Mouse (Mus musculus): ENCODE data around the gene Cacna1c. TPM values are rescaled to one million over a fixed set of nuclear protein-coding genes. Genes with fewer than 3 reads are reported as not detected.

Cacna1c gene
- polyA plus RNA-seq, 1 experiment from 2014 or later = 4.8 TPM

GRCm38 (mm10) chr6:118832616-118833015, 363.6 kb downstream of the Cacna1c start:
- Histone ChIP-seq H3K27ac (ENCODE audit: low read length) (no peak overlapping the region), H3K9ac (replicated peaks; ENCODE audit: low read depth) (no peak overlapping the region), H3K27me3 (replicated peaks; ENCODE audit: insufficient read depth, low read length) (no peaks in the 10 kb centered on the region), H3K9me3 (ENCODE audit: low read length) (no peaks in the 10 kb centered on the region), H3K36me3 (ENCODE audit: insufficient read depth, low read length) (no peaks in the 10 kb centered on the region), H3K4me2 (replicated peaks; ENCODE audit: low read depth, low read length) (no peak overlapping the region), H3K4me1 (ENCODE audit: insufficient read depth, low read depth, low read length) (peaks cover 8% of the 10 kb centered on the region; the same call in 1 of the 2 replicates), H3K4me3 (ENCODE audit: low read depth, low read length) (no peak overlapping the region)
- no peak for ATAC-seq
- DNase-seq (ENCODE audit: low spot score) = no peak
- TF ChIP-seq EP300 (IDR thresholded peaks at IDR 0.05) (no peak), CTCF (IDR thresholded peaks at IDR 0.05) (no peak)
- 86% methylated on average over 1 of the region's 2 CpGs for WGBS

- no peaks in the 10 kb centered on the region for H3K27me3 ChIP-seq (replicated peaks; ENCODE audit: insufficient read depth, low read length)
- no peaks in the 10 kb centered on the region for H3K36me3 ChIP-seq (ENCODE audit: insufficient read depth, low read length)
- ATAC-seq (no peak), DNase-seq (ENCODE audit: low spot score) (no peak)
- H3K4me1 ChIP-seq (ENCODE audit: insufficient read depth, low read depth, low read length) = peaks cover 10% of the 10 kb centered on the region; the same call in 1 of the 2 replicates
- 79% methylated on average over 5 of the region's 5 CpGs for WGBS
- no peaks in the 10 kb centered on the region for H3K9me3 ChIP-seq (ENCODE audit: low read length)
- no peak overlapping the region for H3K27ac ChIP-seq (ENCODE audit: low read length)
- H3K9ac ChIP-seq (replicated peaks; ENCODE audit: low read depth) = no peak overlapping the region
- H3K4me2 ChIP-seq (replicated peaks; ENCODE audit: low read depth, low read length) = no peak overlapping the region
- TF ChIP-seq EP300 (IDR thresholded peaks at IDR 0.05) = no peak
- H3K4me3 ChIP-seq (ENCODE audit: low read depth, low read length) = no peak overlapping the region
Measured at GRCm38 (mm10) chr6:118830851-118831250, 365.4 kb downstream of the Cacna1c start.

- WGBS = 78% methylated on average over 4 of the region's 4 CpGs
- ATAC-seq (no peak), DNase-seq (ENCODE audit: low spot score) (no peak)
- TF ChIP-seq CTCF (IDR thresholded peaks at IDR 0.05) (no peak), EP300 (IDR thresholded peaks at IDR 0.05) (no peak)
- Histone ChIP-seq H3K4me1 (ENCODE audit: insufficient read depth, low read depth, low read length) (0 out of 2 replicates have a peak, but pooled peaks cover 9% of the 10 kb centered on the region), H3K27ac (ENCODE audit: low read length) (no peak overlapping the region), H3K4me3 (ENCODE audit: low read depth, low read length) (no peak overlapping the region), H3K27me3 (replicated peaks; ENCODE audit: insufficient read depth, low read length) (no peaks in the 10 kb centered on the region), H3K4me2 (replicated peaks; ENCODE audit: low read depth, low read length) (no peak overlapping the region), H3K36me3 (ENCODE audit: insufficient read depth, low read length) (no peaks in the 10 kb centered on the region), H3K9me3 (ENCODE audit: low read length) (no peaks in the 10 kb centered on the region), H3K9ac (replicated peaks; ENCODE audit: low read depth) (no peak overlapping the region)
Measured at GRCm38 (mm10) chr6:118828187-118828586, 368.0 kb downstream of the Cacna1c start.

- Histone ChIP-seq H3K9me3 (ENCODE audit: low read length) (no peaks in the 10 kb centered on the region), H3K36me3 (ENCODE audit: insufficient read depth, low read length) (no peaks in the 10 kb centered on the region), H3K4me1 (ENCODE audit: insufficient read depth, low read depth, low read length) (0 out of 2 replicates have a peak, but pooled peaks cover 9% of the 10 kb centered on the region), H3K27me3 (replicated peaks; ENCODE audit: insufficient read depth, low read length) (no peaks in the 10 kb centered on the region), H3K9ac (replicated peaks; ENCODE audit: low read depth) (no peak overlapping the region), H3K4me2 (replicated peaks; ENCODE audit: low read depth, low read length) (no peak overlapping the region), H3K4me3 (ENCODE audit: low read depth, low read length) (no peak overlapping the region), H3K27ac (ENCODE audit: low read length) (no peak overlapping the region)
- no peak for TF ChIP-seq CTCF (IDR thresholded peaks at IDR 0.05)
- TF ChIP-seq EP300 (IDR thresholded peaks at IDR 0.05) = no peak
- ATAC-seq (peak; percentile 32), DNase-seq (ENCODE audit: low spot score) (peak; percentile 22)
- WGBS = 75% methylated on average over 6 of the region's 8 CpGs
Measured at GRCm38 (mm10) chr6:118827560-118827959, 368.7 kb downstream of the Cacna1c start.

GRCm38 (mm10) chr6:118825400-118825871, 370.8 kb downstream of the Cacna1c start:
- ATAC-seq (peak; percentile 81), DNase-seq (ENCODE audit: low spot score) (peak; percentile 86)
- Histone ChIP-seq H3K4me1 (ENCODE audit: insufficient read depth, low read depth, low read length) (0 out of 2 replicates have a peak, but pooled peaks cover 9% of the 10 kb centered on the region), H3K9me3 (ENCODE audit: low read length) (no peaks in the 10 kb centered on the region), H3K27me3 (replicated peaks; ENCODE audit: insufficient read depth, low read length) (no peaks in the 10 kb centered on the region), H3K4me2 (replicated peaks; ENCODE audit: low read depth, low read length) (no peak overlapping the region), H3K36me3 (ENCODE audit: insufficient read depth, low read length) (no peaks in the 10 kb centered on the region), H3K9ac (replicated peaks; ENCODE audit: low read depth) (no peak overlapping the region), H3K27ac (ENCODE audit: low read length) (0 out of 2 replicates have a peak overlapping the region, but pooled peaks have one; percentile 27), H3K4me3 (ENCODE audit: low read depth, low read length) (no peak overlapping the region)
- 36% methylated on average over 6 of the region's 6 CpGs for WGBS
- no peak for TF ChIP-seq CTCF (IDR thresholded peaks at IDR 0.05)
- TF ChIP-seq EP300 (IDR thresholded peaks at IDR 0.05) = peak; percentile 65

- Histone ChIP-seq H3K27ac (ENCODE audit: low read length) (0 out of 2 replicates have a peak overlapping the region, but pooled peaks have one; percentile 14), H3K27me3 (replicated peaks; ENCODE audit: insufficient read depth, low read length) (no peaks in the 10 kb centered on the region), H3K4me3 (ENCODE audit: low read depth, low read length) (no peak overlapping the region), H3K9ac (replicated peaks; ENCODE audit: low read depth) (no peak overlapping the region), H3K4me1 (ENCODE audit: insufficient read depth, low read depth, low read length) (peaks cover 10% of the 10 kb centered on the region; the same call in 1 of the 2 replicates), H3K36me3 (ENCODE audit: insufficient read depth, low read length) (no peaks in the 10 kb centered on the region), H3K9me3 (ENCODE audit: low read length) (no peaks in the 10 kb centered on the region), H3K4me2 (replicated peaks; ENCODE audit: low read depth, low read length) (no peak overlapping the region)
- ATAC-seq = no peak
- WGBS = 62% methylated on average over 5 of the region's 5 CpGs
- DNase-seq (ENCODE audit: low spot score) = no peak
- TF ChIP-seq EP300 (IDR thresholded peaks at IDR 0.05) = no peak
- no peak for TF ChIP-seq CTCF (IDR thresholded peaks at IDR 0.05)
Measured at GRCm38 (mm10) chr6:118821536-118821935, 374.7 kb downstream of the Cacna1c start.

Data from lung, postnatal 0 days (tissue).